Mouse (Mus musculus): ENCODE results near the gene Dennd1a. TPM values are rescaled to one million over a fixed set of nuclear protein-coding genes. Genes with fewer than 3 reads are reported as not detected.

Gene Dennd1a
- polyA plus RNA-seq, 1 experiment, result 12.2 TPM

DNA sequence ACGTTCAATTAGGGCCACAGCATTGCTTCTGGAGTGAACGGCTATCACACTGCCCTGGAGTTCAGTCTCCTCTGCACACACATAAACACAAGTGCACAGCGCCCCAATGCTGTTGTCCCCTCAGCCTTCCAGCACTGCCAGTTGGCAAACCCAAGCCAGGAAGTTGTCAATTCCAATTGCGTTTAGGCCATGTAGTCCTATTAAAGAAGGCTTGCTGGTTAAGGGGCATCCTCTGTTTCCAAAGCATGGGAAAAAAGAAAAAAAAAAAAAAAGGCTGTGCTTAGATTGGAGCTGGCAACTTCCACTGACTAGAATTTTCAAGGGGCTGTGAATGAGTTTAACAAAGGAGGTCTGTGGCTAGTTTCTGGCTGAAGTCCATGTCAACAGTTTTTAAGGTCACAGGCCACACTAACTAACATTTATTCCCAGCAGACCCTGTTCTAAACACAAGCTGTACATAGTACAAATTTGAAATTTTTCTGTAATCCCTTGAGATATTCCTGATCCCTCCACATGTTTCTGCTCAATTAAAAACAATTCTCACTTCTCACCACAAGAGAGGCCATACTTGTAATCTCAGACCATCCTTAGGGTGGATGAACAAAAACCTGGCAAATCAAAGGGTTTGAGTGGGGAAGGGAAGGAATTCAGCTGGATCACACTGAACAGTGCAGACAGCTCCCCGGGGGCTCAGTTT, 175.4 kb downstream of the Dennd1a start:
- no peak for DNase-seq (ENCODE audit: low read depth)

DNA sequence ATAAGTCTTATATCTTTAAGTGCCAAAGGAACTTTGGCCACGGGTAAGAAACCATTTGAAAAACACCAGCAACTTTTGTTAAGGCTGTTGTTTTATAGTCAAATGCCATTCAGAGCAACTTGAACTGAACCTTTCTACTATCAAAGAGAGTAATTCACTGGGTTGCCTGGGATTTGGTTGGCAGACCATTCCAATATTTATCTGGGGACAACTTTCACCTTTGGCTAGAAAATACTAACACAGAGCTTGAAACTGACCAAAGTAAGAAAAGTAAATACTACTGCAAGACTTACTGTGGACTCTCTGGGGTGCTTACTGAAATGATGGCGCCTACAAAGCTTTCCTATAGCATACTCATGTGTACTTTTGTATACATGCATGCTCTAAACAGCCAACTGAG, 178.6 kb downstream of the Dennd1a start:
- no peak for DNase-seq (ENCODE audit: low read depth)

DNA sequence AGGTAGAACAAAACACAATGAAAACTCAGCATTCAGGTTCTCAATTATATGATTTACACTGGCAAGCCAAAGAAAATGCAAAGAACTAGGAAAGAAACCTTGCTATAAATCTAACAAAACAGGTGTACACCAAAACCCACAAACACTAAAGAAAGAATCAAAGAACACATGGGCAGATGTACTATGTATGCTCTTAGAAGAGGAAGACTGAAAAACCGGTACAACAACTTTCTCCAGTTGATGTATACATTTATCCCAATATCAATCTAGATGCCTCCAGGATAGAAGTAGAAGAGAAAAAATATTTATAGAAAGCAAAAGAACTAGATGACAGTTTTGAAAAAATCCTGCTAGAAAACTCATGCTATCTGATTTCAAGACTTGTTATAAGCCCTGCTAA, 184.5 kb downstream of the Dennd1a start:
- DNase-seq (ENCODE audit: low read depth), result no peak

- no peak for DNase-seq (ENCODE audit: low read depth)
Observed at GRCm38 (mm10) chr2:38100289-38100688, 186.9 kb downstream of the Dennd1a start.

- no peak for DNase-seq (ENCODE audit: low read depth)
Observed at GRCm38 (mm10) chr2:38099120-38099773, 187.9 kb downstream of the Dennd1a start.

DNA sequence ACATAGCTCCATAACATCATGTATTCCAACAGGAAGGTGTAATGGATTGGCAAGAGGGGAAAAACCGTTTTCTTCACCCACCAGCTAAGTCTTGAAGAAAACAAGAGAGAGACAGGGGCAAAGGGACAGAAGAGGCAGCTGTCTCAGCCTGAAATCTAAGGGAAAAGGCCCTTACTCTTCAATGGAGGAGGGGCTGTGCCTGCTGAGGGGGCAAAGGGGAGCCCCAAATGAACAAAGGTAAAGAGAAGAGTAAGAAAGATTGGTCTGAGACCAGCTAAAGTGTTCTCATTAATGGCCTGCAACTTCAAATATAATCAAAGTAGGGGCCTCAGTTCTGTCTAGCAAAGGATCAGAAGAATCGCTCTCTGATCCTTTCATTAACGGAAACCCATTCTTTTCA, 189.7 kb downstream of the Dennd1a start:
- DNase-seq (ENCODE audit: low read depth), result no peak

DNA sequence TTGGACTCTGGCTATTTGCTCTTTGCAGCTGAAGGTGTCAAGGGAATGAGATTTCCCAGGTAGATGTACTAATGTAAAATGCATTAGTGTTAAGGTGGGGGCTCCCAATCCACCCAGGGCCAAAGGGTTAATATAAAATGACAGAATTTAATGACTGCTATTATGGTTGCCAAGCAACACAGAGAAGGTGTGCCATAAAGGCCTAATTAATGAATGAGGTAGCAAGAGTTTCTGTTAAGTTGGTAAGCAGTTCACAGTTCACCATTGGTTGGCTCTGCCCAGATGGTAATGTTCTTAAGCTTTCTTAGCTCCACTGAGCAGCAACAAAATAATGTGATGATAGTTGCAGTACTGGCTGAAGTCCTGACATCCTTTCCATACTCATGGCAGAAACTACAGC, 190.9 kb downstream of the Dennd1a start:
- no peak for DNase-seq (ENCODE audit: low read depth)

- no peak for DNase-seq (ENCODE audit: low read depth)
Observed at GRCm38 (mm10) chr2:38094380-38095163, 192.6 kb downstream of the Dennd1a start.

DNA sequence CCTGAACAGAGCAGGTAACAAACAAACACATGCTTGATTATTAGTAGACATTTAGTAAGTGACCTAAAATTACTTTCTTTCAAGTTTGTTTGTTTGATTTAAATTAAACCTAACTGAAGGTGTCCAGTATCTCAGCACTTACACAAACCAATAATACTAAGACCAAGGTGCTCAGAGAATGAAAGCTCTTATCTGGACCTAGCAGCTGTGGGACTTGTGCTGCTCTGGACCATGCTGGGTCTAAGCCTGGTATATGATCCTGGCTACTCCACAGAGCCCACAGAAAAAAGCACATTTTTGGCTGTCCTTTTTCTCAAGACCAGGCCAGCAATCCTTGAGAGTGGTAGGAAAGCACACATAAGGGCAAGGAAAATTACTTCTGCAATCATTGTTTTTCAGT, 193.2 kb downstream of the Dennd1a start:
- DNase-seq (ENCODE audit: low read depth), result no peak

- DNase-seq (ENCODE audit: low read depth), result no peak
Observed at GRCm38 (mm10) chr2:38093242-38093641, 193.9 kb downstream of the Dennd1a start.

DNA sequence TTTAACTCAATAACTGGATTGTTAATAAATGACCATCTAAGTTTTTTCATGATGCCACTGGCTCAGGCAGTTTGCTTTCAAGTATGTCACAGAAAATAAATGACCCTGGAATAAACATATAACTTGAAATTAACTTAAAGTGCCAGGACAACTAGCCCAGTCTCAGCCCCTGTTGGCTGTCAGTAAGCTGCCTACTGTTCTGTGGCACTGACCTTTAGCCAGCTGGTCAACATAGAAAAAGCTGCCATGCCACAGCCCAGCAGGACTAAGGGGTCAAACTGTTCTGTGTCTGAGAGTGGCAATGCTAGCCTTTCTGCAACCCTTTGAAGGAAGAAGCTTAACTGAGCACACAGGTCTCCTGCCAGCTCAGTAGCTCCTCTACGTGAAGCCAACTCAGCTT, 198.8 kb downstream of the Dennd1a start:
- no peak for DNase-seq (ENCODE audit: low read depth)

DNA sequence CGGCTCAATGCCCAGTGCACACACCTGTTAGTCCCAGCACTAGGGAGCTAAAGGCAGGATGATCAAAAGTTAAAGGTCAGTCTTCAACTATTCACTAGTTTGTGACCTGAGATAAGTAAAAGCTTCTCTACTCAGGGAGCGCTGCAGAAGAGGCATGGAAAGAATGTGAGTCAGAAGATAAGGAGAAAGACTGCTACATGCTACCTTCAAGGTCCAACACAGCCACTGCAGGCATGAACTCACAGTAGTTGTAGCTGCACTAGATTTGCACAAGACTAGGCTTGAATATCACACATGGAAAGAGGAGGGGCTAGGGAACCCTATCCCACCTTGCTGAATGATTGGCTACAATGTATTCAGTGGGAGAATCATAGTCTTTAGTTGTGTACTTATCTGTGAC, 202.1 kb downstream of the Dennd1a start:
- DNase-seq (ENCODE audit: low read depth), result no peak

DNA sequence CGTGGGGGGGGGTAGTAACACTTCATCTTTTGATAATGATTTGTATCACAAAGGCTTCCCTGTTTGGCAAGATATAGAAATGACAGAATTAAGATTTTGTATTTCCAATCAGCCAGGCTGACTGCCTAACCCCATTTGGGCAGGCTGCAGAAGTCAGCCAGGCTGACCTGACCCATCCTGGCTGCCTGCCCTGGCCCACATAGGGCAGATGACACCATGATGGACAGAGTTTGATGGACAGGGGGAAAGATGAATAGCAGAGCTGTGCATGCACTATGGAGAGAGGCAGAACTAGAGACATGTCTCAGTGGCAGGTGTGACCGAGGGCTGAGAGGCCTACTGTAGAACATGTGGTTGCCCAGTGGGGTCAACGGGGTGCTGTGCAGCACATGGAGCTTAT, 203.9 kb downstream of the Dennd1a start:
- no peak for DNase-seq (ENCODE audit: low read depth)

DNA sequence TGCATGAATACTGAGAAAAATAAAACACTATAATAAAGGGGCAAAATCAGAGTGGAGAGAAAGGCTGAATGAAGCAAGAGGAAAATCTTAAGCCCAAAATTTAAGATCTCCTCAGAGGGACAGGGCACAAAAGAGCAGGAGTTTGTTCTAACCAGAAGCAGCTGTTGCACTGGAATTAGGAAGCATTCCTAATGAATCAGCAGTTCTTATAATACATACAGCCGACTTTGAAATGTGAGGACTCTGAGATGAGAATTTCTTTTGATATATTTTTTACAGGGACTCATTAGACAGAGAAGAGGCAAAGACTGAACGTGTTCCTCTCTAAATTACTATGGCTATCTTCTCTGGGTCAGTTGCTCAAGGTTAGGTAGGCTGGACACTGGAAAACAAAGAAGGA, 212.7 kb downstream of the Dennd1a start:
- DNase-seq (ENCODE audit: low read depth), result no peak

GRCm38 (mm10) chr2:38072061-38072460, 215.1 kb downstream of the Dennd1a start:
- DNase-seq (ENCODE audit: low read depth), result no peak

DNA sequence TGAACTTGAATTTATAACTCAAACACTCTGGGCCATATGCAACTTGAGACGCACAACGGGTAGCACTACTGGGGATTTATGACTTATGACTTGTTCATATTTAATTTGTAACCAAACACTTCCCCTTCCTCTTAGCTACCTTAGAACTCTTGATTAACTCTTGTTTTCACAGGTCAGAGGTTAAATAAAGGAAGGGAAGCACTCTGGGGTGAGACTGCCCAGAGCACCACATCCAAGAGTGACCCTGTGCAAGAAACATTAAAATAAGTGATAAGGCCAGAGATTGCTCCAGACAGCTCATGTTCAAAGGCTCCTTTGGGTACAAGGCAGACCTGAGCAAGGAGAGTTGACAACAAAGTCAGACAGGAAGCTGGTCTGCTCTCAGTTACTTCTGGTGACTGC, 219.0 kb downstream of the Dennd1a start:
- no peak for DNase-seq (ENCODE audit: low read depth)

DNA sequence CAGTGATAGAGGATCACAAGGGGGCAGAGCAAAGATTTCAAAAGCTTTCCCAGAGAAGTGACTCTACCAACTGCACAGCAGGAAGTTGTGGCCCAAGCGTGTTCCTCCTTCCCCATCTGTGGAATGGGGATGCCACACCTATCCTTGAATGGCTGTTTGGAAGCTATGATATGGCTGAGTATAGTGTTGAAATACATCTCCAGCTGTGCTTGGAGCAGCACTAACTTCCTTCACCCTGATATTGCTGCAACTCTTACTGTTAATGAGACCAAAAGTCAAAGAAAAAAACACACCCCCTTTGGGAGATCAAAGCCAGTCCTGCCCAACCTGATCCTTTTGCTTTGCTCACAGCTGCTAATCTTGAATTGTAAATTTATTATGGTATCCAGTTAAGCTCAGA, 221.3 kb downstream of the Dennd1a start:
- no peak for DNase-seq (ENCODE audit: low read depth)

GRCm38 (mm10) chr2:38064266-38064665, 222.9 kb downstream of the Dennd1a start:
- no peak for DNase-seq (ENCODE audit: low read depth)

GRCm38 (mm10) chr2:38062156-38062555, 225.0 kb downstream of the Dennd1a start:
- DNase-seq (ENCODE audit: low read depth), result no peak

DNA sequence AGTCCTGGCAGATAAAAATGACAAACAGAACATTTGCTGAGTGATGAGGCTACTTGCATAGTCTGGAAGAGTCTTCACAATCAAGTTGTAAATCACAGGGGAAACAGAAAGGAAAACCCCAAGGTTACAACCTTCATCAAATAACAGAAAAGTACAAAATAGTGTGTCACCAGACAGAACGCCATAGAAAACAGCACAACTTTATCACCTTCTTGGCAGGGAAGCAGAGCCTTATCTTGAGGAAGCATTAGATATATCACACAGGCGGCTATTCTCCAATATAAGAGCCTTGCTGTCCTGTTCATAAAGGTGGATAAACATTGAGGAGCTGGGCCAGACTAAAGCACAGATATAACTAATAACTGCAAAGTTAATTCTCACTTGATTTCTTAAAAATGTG, 225.7 kb downstream of the Dennd1a start:
- DNase-seq (ENCODE audit: low read depth), result no peak

DNA sequence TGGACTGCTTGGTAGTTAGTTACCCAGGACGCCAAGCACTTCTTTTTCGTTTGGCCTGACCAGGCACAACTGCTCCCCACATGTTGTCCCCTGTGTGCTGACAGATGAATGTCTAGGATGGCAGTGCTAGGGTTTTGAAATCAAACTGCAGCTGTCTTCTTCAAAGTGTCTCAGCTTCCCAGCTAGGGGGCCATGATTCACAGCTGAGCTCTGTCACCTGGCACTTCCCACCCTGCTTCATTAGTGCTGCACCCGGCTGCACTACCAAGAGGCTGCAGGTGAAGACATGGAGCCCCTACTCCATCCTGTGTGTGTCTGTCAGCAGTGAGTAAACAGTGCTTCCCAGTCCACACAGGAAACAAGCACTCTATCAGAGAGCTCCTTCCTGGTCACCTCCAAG, 234.8 kb downstream of the Dennd1a start:
- DNase-seq (ENCODE audit: low read depth), result no peak

GRCm38 (mm10) chr2:38051485-38052085, 235.6 kb downstream of the Dennd1a start:
- no peak for DNase-seq (ENCODE audit: low read depth)

DNA sequence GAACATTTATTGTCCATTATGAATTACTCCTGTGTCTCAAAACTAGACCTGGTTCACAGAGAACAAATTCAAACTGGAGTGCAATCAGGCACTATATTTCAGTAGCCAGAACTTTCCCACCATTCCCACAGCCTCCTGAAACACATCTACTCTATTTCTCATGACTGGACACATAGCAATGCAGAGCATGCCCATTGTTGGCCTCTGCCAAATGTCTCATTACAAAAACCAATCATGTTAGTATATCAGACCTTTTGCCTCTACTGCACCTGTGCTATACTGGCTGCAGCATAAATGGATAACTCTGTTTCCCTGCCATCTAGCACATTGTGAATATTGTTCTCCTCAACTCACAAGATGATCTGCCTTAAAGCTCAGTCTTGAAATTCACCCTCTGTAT, 238.2 kb downstream of the Dennd1a start:
- no peak for DNase-seq (ENCODE audit: low read depth)
